Mouse (Mus musculus) CD4-positive, CD25-positive, alpha-beta regulatory T cell (primary cell): Measurements from ENCODE around the gene Cyp2r1. TPM values are rescaled to one million over a fixed set of nuclear protein-coding genes. Genes with fewer than 3 reads are reported as not detected.

ENCODE experiments used
- polyA plus RNA-seq: library from polyadenylated mRNA; unstranded; fragments of 100-300 nt; shearing (Covaris generic); gene quantifications from one replicate; pipeline ENCODE4 v1.2.1, GENCODE M21; 2017

Cyp2r1 gene
- 2.7 TPM for polyA plus RNA-seq

DNA sequence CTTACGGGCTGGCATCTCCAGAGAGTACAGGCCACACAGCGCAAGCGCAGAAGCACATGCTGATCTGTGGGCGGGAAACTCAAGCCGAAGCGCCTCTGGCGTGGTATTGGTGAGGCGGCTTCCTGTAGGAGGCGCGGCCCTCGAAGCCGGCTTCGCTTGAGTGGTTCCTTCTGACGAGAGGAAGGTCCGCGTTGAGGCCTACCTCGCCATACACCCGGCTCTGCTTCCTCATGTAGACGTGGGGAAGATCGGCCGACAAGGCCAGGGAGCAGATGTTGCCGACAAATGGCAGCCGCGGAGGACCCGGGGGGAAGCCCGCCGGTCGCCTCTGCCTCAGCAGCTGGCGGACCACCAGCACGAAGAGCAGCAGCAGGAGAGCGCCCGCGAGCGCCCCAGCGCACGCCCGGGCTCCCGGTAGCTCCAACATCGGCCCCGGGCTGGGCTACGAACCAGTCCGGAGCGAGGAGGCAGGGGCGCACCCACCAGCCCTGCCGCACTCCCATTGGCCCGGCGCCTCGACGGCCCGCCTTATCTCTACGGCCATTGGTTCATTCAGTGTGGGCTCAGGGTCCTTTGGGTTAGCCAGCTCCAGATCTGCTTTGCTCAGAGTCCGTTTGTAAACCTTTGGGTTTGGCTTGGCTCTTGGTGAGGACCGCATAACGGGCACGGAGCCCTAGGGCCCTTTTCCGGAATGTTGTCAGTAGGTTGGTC, at the start of gene Cyp2r1:
TSS of gene Cyp2r1 (minus strand) at position 442 of the 711 bp plus-strand sequence.

Other genes starting within 250 kb of the Cyp2r1 start
- 5.5 TPM for gene Pde3b, start 147.7 kb downstream of the Cyp2r1 start, polyA plus RNA-seq
- not detected for gene Calca, start 73.4 kb upstream of the Cyp2r1 start, polyA plus RNA-seq
- gene Calcb, start 155.7 kb upstream of the Cyp2r1 start, polyA plus RNA-seq: not detected
- not detected for gene Insc, start 180.7 kb upstream of the Cyp2r1 start, polyA plus RNA-seq